Mouse (Mus musculus) embryonic fibroblast, embryonic 13.5 days (primary cell): ENCODE measurements around the gene C1qtnf3. TPM values are rescaled to one million over a fixed set of nuclear protein-coding genes. Genes with fewer than 3 reads are reported as not detected.

Source experiments
- H3K27ac ChIP-seq: 2 replicates; pipeline ENCODE4 v1.5.1; 2012; ENCODE audit warnings: low read length, control low read depth, inconsistent platforms; ENCODE audit not compliant: insufficient read depth
- H3K4me1 ChIP-seq: 2 replicates; pipeline ENCODE4 v1.6.1; 2011; ENCODE audit warnings: low read length; ENCODE audit not compliant: control insufficient read depth, insufficient read depth
- H3K4me3 ChIP-seq: 2 replicates; pipeline ENCODE4 v1.5.1; 2011; ENCODE audit warnings: mild to moderate bottlenecking, control low read depth, low read length; ENCODE audit not compliant: insufficient read depth
- CTCF ChIP-seq: IDR thresholded peaks from 2 replicates; pipeline ENCODE4 v1.5.1; 2011; ENCODE audit warnings: mild to moderate bottlenecking, control low read depth, low read length, moderate library complexity, borderline replicate concordance; ENCODE audit not compliant: insufficient read depth
- POLR2A ChIP-seq: IDR thresholded peaks from 2 replicates; pipeline ENCODE4 v1.6.1; 2011; ENCODE audit warnings: low read depth, mild to moderate bottlenecking, control low read depth, low read length, moderate library complexity
- polyA plus RNA-seq: library from polyadenylated mRNA; stranded (reverse); fragments of >200 nt; gene quantifications from 2 replicates; pipeline ENCODE4 v1.2.4, GENCODE M21; 2011; ENCODE audit warnings: low read depth; ENCODE audit not compliant: missing spikeins, insufficient read length

Gene C1qtnf3
- polyA plus RNA-seq, 1 experiment, result 180 TPM

DNA sequence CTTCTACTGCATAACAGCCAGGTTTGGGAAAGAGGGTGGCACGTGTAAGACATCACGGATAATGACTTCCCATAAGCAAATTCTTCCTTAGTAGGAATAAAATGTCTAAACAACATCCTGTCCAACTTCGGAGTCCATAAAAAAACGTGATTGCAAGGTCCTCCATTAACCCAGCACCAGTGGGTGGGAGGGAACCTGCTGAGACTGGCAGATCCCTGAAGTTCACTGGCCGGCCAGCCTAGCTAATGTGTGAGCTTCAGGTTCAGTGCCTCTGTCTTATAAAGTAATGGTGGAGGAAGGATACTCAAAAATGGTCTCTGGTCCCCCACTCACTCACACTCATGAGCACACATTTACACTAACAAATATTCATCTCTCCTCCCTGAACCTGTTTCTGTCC, 3.0 kb downstream of the C1qtnf3 start:
- H3K4me3 ChIP-seq, result no peak overlapping the region
- no peak for TF ChIP-seq CTCF
- no peak for TF ChIP-seq POLR2A
- no peak overlapping the region for H3K27ac ChIP-seq
- H3K4me1 ChIP-seq, result peaks cover 10% of the 10 kb centered on the region

DNA sequence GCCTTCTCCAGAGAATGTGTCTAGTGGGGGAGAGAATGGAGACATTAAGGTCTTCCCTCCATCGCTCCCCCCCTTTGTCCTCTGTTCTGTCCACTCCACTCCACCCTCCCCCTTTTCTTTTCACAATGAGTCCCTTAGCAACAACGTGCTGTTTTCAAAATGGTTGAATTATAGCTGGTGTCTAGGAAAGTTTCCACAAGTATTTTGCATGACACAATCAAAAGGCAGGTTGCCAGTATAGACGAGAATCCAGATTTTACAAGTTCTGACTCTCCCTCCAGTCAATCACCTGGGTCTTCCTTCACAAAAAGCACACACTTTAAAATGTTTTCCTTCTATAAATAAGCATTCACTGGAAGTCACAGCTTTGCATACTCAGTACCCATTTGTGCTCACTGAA, 4.6 kb downstream of the C1qtnf3 start:
- H3K27ac ChIP-seq, result no peak overlapping the region
- no peak overlapping the region for H3K4me3 ChIP-seq
- peaks cover 9% of the 10 kb centered on the region for H3K4me1 ChIP-seq
- TF ChIP-seq CTCF (no peak), POLR2A (no peak)

DNA sequence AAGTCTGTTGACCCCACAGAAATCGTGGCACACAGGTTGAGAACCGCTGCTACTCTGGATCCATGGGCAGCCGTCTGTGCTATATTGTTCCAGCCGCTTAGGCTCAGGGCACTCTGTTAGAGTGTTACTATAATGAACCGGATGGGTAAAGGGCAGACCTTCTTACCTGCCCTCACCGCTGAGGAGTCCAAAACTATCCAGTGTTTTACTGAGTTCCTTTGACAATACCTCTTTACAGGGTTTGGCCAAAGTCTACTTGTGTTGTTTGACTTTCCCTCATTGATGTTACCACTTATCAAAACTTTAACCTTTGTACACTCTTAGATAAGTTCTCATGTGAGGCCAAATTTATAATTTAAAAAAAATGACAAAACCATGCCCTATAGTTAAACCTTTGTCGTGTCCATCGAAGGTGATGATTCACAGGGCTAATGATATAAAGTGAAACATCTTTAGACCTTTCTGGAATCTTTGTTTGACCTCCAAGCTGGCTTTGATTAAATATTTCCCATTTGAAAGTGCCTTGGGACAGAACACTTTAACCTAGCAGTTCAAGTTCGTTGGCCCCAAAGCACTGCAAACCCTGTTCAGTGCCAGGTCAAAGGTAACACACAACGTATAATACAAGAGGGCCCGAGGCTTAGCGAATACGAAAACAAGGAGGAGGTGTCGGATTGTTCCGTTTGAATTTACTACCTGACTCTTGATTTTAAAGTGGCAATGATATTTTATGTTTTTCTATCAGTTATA, 7.3 kb downstream of the C1qtnf3 start:
- no peak for TF ChIP-seq POLR2A
- no peak for TF ChIP-seq CTCF
- H3K4me1 ChIP-seq, result peaks cover 3% of the 10 kb centered on the region; the same call in 1 of the 2 replicates
- H3K4me3 ChIP-seq, result no peak overlapping the region
- no peak overlapping the region for H3K27ac ChIP-seq

DNA sequence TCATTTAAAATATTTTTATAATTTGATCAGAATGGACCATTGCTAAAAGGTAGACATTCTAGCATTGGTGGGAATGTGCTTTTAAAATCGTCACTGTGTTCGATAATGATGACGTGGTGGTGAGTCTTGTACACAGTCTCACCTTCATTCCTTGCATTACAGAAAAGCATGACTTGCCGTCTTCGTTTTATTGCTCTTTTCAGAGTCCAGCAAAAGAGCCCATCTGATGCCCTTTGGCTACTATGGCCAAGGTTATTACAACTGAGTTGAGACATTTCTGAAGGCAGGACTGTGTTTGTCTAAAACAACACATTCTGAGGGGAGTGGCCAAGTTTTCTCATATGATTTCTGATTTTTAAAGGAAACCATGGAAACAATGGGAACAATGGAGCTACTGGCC, 8.1 kb downstream of the C1qtnf3 start:
- Histone ChIP-seq H3K4me3 (no peak overlapping the region), H3K4me1 (peaks cover 3% of the 10 kb centered on the region; the same call in 1 of the 2 replicates), H3K27ac (no peak overlapping the region)
- TF ChIP-seq CTCF, result no peak
- TF ChIP-seq POLR2A, result no peak

DNA sequence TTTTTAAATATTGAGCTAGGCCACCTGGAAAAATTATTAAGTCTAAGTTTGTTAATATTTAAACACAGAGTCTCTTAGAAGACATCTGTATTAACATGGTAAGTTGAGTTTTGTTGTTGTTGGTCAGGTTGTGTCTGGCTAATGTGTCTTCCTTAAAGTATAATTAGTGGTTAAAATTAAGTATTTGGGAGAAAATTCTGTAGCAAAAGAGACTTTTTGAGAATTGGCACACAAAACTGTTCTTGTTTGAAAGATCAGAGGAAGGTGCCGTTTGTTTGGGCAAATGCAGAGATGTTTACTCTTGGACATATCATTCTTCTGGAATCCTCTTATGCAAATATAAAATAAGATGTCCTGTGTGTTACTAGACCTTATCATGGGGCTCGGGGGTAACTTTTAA, 10.5 kb downstream of the C1qtnf3 start:
- Histone ChIP-seq H3K4me1 (no peaks in the 10 kb centered on the region), H3K4me3 (no peak overlapping the region), H3K27ac (no peak overlapping the region)
- no peak for TF ChIP-seq CTCF
- TF ChIP-seq POLR2A, result no peak

DNA sequence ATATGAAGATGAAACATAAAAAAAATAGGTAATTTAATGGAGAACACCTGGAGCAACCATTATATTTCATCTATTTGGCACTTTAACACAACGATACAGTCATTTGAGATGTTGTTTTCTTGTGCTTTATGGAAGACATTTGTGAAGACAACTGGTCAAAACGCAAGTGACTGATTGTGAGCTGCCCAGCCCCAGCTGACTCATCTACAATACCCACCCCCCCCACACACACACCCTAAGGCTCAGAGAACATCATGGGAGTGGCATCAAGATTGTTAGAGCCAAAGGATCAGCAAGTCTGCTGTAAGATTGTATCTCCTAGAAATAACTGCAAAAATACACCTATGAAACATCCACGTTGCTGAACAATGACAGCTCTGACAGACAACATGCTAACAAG, 17.3 kb downstream of the C1qtnf3 start:
- Histone ChIP-seq H3K4me3 (no peak overlapping the region), H3K27ac (no peak overlapping the region), H3K4me1 (no peaks in the 10 kb centered on the region)
- TF ChIP-seq POLR2A (no peak), CTCF (no peak)

DNA sequence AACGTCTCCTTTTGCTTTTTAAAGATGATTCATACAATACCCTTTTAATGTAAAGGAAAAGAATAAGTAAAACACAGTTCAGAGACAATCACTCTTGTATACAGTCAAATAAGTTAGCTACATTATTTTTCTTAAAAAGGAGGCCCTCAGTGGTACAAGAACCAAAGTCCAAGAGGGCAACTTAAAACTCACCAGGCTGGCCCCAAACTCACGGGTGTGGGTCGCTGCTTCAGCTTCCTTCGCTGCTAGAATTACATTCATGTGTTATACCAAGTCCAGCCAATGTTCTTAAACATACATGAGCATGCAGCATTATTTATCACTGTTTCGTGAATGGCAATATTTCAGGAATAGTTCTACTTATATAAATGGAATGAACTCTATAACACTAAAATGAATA, 18.6 kb downstream of the C1qtnf3 start:
- H3K4me1 ChIP-seq, result peaks cover 2% of the 10 kb centered on the region; the same call in 1 of the 2 replicates
- no peak for TF ChIP-seq CTCF
- no peak for TF ChIP-seq POLR2A

DNA sequence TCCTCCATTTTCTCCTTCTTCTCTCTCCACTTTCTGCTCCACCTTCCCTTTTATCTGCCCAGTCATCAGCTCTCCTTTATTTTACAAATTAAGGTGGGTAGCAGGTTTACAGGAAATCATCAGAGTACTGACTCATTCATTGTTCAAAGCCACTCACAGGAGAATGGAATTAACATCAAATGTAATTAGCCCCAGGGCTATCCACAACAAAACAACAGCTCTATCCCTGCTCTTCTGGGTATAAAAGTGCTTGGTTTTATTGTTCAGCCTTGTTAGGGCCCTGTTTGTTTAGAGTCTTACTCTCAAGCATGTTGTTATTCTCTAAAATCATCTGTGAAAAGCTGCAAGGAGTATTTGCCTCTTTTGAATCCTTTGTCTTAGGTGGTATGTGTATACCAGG, 25.0 kb downstream of the C1qtnf3 start:
- Histone ChIP-seq H3K27ac (no peak overlapping the region), H3K4me1 (peaks cover 2% of the 10 kb centered on the region)

More for the DNA sequence above, 18.6 kb downstream of the C1qtnf3 start:
- H3K4me3 ChIP-seq, result no peak overlapping the region
- no peak overlapping the region for H3K27ac ChIP-seq

DNA sequence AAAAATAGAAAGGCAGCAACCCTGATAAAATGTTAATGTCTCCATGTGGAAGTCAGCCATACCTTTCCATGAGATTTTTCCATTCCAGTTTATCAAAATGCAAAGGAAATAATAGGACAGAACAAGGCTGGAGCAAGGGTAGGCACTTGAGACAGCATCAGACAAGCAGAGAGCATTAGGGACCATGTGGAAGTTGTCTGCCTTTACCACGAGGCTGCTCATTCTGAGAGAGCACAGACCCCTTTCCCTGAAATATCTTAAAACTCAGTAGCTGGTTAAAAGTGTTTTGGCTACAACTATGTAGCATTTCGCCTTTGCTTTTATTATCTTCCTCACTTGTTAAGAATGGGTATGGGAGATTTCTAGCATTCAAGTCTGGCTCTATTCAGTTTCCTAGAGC, 28.6 kb downstream of the C1qtnf3 start:
- Histone ChIP-seq H3K4me1 (peaks cover 5% of the 10 kb centered on the region; the same call in 1 of the 2 replicates), H3K4me3 (no peak overlapping the region), H3K27ac (peak overlapping the region; percentile 47)
- TF ChIP-seq CTCF, result no peak

More for the DNA sequence above, 25.0 kb downstream of the C1qtnf3 start:
- no peak overlapping the region for H3K4me3 ChIP-seq
- TF ChIP-seq CTCF (no peak), POLR2A (no peak)

DNA sequence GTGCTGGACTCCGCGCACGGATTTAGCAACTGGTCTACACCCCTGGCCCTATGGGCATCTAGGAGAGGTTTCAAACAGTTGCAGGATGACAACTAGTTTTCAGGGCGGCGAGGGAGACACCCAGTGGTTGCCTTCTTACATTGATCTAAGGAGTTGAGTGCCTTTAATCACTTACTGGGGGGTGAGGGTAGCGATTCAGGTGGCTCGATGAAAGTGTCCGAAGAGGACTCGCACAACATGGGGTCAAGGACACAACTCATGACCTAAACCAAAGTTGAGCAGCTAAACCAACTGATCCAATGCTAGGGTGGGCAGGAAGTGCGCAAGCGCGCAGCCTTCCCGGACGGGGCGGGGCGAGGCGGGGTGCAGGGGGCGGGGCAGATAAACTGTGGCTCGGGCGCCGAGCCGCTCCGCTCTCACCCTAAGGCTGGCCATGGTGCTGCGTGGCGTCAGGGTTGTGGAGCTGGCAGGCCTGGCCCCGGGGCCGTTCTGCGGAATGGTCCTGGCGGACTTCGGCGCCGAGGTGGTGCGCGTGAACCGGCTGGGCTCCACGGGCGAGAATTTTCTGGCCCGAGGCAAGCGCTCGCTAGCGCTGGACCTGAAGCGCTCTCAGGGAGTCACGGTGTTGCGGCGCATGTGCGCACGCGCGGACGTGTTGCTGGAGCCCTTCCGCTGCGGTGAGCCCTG, 29.4 kb downstream of the C1qtnf3 start, which contains the start of gene Amacr:
Gene Amacr, plus strand, starts transcription at position 380 of the 687 bp plus-strand sequence.
- peak; percentile 92; the same call in 1 of the 2 replicates for TF ChIP-seq POLR2A
- TF ChIP-seq CTCF, result no peak
- Histone ChIP-seq H3K4me1 (peaks cover 5% of the 10 kb centered on the region; the same call in 1 of the 2 replicates), H3K4me3 (peak within 1 kb of the TSS; percentile 58), H3K27ac (peak within 1 kb of the TSS; percentile 91)
